Mouse (Mus musculus): ENCODE measurements around the gene Ntm. TPM values are rescaled to one million over a fixed set of nuclear protein-coding genes. Genes with fewer than 3 reads are reported as not detected.
A peak's percentile ranks its signal among the peaks of the same experiment; 100 is the strongest.

Ntm gene
- total and polyA plus RNA-seq, 3 experiments: 1.6 to 1.9 (median 1.8) TPM

GRCm38 (mm10) chr9:29393136-29393535 is 569.8 kb downstream of the Ntm start:
- WGBS: 89% methylated on average over 4 of the region's 4 CpGs
- intact Hi-C loops (cut with DNase I): no loop called here
- Histone ChIP-seq H3K9ac (ENCODE audit: low read depth, low read length) (no peak overlapping the region), H3K27me3 (ENCODE audit: control insufficient read depth, insufficient read depth, low read length) (no peaks in the 10 kb centered on the region), H3K27ac (no peak overlapping the region), H3K36me3 (ENCODE audit: control insufficient read depth, insufficient read depth, low read length) (no peaks in the 10 kb centered on the region), H3K4me1 (ENCODE audit: control insufficient read depth, insufficient read depth, low read length) (peaks cover 3% of the 10 kb centered on the region; the same call in 1 of the 2 replicates), H3K79me2 (replicated peaks; ENCODE audit: control insufficient read depth, insufficient read depth, low read length) (no peaks in the 10 kb centered on the region), H3K4me3 (no peak overlapping the region)
- TF ChIP-seq CTCF (IDR thresholded peaks at IDR 0.05): no peak
- no peak for TF ChIP-seq EP300 (IDR thresholded peaks at IDR 0.05; ENCODE audit: insufficient read depth, low read depth, low read length)
- no peak for TF ChIP-seq POLR2A (IDR thresholded peaks at IDR 0.05; ENCODE audit: insufficient read depth, low read depth, low read length)
- DNase-seq: no peak

DNA sequence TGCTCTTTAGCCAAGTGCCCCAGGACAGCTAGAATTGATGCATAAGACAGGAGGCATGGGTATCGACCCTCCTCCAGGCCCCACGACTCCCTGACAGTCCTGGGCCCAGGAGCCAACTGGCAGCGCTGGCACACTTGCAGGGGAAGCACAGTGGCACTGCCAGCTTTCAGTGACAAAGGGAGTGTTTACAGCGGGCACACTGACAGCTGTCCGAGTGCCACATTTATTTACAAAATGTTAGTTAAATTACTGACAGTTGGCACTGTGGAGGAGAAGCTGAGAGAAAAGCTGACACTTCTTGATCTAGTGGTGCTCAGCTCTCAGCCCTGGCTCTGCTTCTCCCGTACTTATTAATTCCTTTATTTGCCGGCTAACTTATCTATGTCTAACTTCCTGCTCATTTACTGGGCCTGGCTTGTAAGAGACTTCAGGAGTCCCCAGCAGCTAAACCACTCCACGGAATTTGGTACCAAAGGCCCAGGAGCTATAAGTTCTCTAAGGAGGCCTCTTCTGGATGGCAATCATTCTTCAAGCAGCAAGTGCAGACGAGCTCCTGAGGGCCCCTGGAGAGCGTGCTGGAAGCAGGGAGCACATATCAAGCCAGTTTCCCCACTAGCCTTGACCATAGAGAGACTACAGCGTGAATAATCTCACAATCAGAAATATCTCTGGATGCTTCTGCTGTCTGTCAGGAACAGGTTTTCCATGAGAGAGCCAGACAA is 572.0 kb downstream of the Ntm start:
- Histone ChIP-seq H3K4me3 (no peak overlapping the region), H3K79me2 (replicated peaks; ENCODE audit: control insufficient read depth, insufficient read depth, low read length) (no peaks in the 10 kb centered on the region), H3K9ac (ENCODE audit: low read depth, low read length) (no peak overlapping the region), H3K27ac (no peak overlapping the region; the same call in 1 of the 2 replicates), H3K27me3 (ENCODE audit: control insufficient read depth, insufficient read depth, low read length) (no peaks in the 10 kb centered on the region), H3K36me3 (ENCODE audit: control insufficient read depth, insufficient read depth, low read length) (no peaks in the 10 kb centered on the region), H3K4me1 (ENCODE audit: control insufficient read depth, insufficient read depth, low read length) (peaks cover 3% of the 10 kb centered on the region; the same call in 1 of the 2 replicates)
- 33% methylated on average over 11 of the region's 11 CpGs for WGBS
- peak in 1 of 2 experiments; percentile 32 for DNase-seq
- TF ChIP-seq EP300 (IDR thresholded peaks at IDR 0.05; ENCODE audit: insufficient read depth, low read depth, low read length) (no peak), POLR2A (IDR thresholded peaks at IDR 0.05; ENCODE audit: insufficient read depth, low read depth, low read length) (no peak), CTCF (IDR thresholded peaks at IDR 0.05) (no peak)
- intact Hi-C loops (cut with DNase I): no loop called here

DNA sequence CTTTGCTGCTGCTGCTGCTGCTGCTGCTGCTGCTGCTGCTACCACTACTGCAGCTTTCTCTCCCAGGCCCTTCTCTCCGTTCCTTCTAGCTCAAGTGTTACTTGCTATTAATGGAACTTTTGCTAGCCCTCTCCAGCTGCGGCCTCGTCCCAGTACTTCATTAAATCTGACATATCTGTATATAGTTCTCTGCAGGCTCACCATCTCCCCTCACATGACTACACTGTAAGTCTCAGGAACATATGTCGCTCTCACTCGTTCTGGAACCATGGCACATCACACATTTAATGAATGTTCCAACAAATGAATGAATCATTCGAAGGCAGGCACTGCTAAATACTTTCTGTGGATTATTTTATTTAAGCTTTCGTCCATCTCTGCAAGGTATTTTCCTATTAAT is 573.7 kb downstream of the Ntm start:
- no peaks in the 10 kb centered on the region for H3K36me3 ChIP-seq (ENCODE audit: control insufficient read depth, insufficient read depth, low read length)
- intact Hi-C loops (cut with DNase I): no loop called here
- TF ChIP-seq CTCF (IDR thresholded peaks at IDR 0.05) (no peak), POLR2A (IDR thresholded peaks at IDR 0.05; ENCODE audit: insufficient read depth, low read depth, low read length) (no peak), EP300 (IDR thresholded peaks at IDR 0.05; ENCODE audit: insufficient read depth, low read depth, low read length) (no peak)
- H3K9ac ChIP-seq (ENCODE audit: low read depth, low read length): no peak overlapping the region
- no peak overlapping the region for H3K4me3 ChIP-seq
- WGBS: 77% methylated on average over 7 of the region's 7 CpGs
- H3K4me1 ChIP-seq (ENCODE audit: control insufficient read depth, insufficient read depth, low read length): peaks cover 3% of the 10 kb centered on the region; the same call in 1 of the 2 replicates
- no peaks in the 10 kb centered on the region for H3K27me3 ChIP-seq (ENCODE audit: control insufficient read depth, insufficient read depth, low read length)
- no peak for DNase-seq
- no peak overlapping the region for H3K27ac ChIP-seq
- no peaks in the 10 kb centered on the region for H3K79me2 ChIP-seq (replicated peaks; ENCODE audit: control insufficient read depth, insufficient read depth, low read length)

DNA sequence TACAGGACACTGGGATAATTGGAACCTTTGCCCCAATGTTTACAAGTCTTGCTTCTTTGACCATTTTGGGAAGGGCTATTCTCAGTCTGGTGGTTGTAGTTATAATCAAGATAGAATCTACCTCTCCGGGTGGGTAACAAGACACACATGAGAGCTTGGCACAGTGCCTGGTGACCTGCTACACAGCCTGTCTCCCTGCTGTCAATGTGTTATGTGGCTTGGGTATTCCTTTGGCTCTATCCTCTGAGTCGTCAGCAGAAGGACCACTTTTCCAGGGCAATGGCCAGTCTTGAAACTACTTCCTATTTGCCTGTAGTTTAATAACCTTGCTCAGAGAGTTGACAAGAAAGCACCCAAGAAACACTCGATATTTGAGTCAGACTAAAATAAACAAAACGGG is 575.8 kb downstream of the Ntm start:
- H3K36me3 ChIP-seq (ENCODE audit: control insufficient read depth, insufficient read depth, low read length): no peaks in the 10 kb centered on the region
- TF ChIP-seq POLR2A (IDR thresholded peaks at IDR 0.05; ENCODE audit: insufficient read depth, low read depth, low read length) (no peak), CTCF (IDR thresholded peaks at IDR 0.05) (no peak), EP300 (IDR thresholded peaks at IDR 0.05; ENCODE audit: insufficient read depth, low read depth, low read length) (no peak)
- H3K4me3 ChIP-seq: no peak overlapping the region
- no peak for DNase-seq
- intact Hi-C loops (cut with DNase I): no loop called here
- H3K27me3 ChIP-seq (ENCODE audit: control insufficient read depth, insufficient read depth, low read length): no peaks in the 10 kb centered on the region
- no peak overlapping the region for H3K27ac ChIP-seq
- 60% methylated on average over 4 of the region's 4 CpGs for WGBS
- H3K79me2 ChIP-seq (replicated peaks; ENCODE audit: control insufficient read depth, insufficient read depth, low read length): no peaks in the 10 kb centered on the region
- no peak overlapping the region for H3K9ac ChIP-seq (ENCODE audit: low read depth, low read length)
- peaks cover 3% of the 10 kb centered on the region; the same call in 1 of the 2 replicates for H3K4me1 ChIP-seq (ENCODE audit: control insufficient read depth, insufficient read depth, low read length)

GRCm38 (mm10) chr9:29377172-29378002 is 585.6 kb downstream of the Ntm start:
- 86% methylated on average over 12 of the region's 12 CpGs for WGBS
- TF ChIP-seq POLR2A (IDR thresholded peaks at IDR 0.05; ENCODE audit: insufficient read depth, low read depth, low read length): no peak
- no peak for TF ChIP-seq CTCF (IDR thresholded peaks at IDR 0.05)
- no peak for TF ChIP-seq EP300 (IDR thresholded peaks at IDR 0.05; ENCODE audit: insufficient read depth, low read depth, low read length)
- intact Hi-C loops (cut with DNase I): no loop called here
- no peak for DNase-seq
- Histone ChIP-seq H3K9ac (ENCODE audit: low read depth, low read length) (no peak overlapping the region), H3K4me1 (ENCODE audit: control insufficient read depth, insufficient read depth, low read length) (no peaks in the 10 kb centered on the region), H3K4me3 (no peak overlapping the region), H3K36me3 (ENCODE audit: control insufficient read depth, insufficient read depth, low read length) (no peaks in the 10 kb centered on the region), H3K27me3 (ENCODE audit: control insufficient read depth, insufficient read depth, low read length) (no peaks in the 10 kb centered on the region), H3K27ac (no peak overlapping the region), H3K79me2 (replicated peaks; ENCODE audit: control insufficient read depth, insufficient read depth, low read length) (no peaks in the 10 kb centered on the region)

DNA sequence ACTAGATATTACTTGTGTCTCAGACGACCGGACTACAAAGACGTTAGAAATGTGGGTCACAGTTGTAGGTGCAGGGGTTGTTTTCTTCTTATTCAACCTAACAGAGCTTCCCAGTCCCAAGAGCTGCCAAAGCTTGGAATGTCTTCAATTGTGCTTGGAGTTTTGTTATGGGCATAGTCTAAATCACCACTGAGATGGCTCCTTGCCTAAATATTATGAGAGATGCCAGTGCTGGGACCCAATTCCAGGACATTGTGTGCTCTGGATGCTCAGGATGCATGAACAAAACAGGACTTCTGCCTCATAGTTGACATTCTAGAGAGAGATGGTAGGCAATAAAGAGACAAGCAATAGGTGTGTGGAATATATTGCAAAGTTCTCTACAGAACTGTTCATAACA is 591.6 kb downstream of the Ntm start:
- WGBS: 83% methylated on average over 3 of the region's 3 CpGs
- intact Hi-C loops (cut with DNase I): no loop called here
- H3K79me2 ChIP-seq (replicated peaks; ENCODE audit: control insufficient read depth, insufficient read depth, low read length): no peaks in the 10 kb centered on the region
- H3K4me3 ChIP-seq: no peak overlapping the region
- no peak for DNase-seq
- H3K27me3 ChIP-seq (ENCODE audit: control insufficient read depth, insufficient read depth, low read length): no peaks in the 10 kb centered on the region
- no peak overlapping the region for H3K27ac ChIP-seq
- no peaks in the 10 kb centered on the region for H3K4me1 ChIP-seq (ENCODE audit: control insufficient read depth, insufficient read depth, low read length)
- no peaks in the 10 kb centered on the region for H3K36me3 ChIP-seq (ENCODE audit: control insufficient read depth, insufficient read depth, low read length)
- TF ChIP-seq CTCF (IDR thresholded peaks at IDR 0.05) (no peak), EP300 (IDR thresholded peaks at IDR 0.05; ENCODE audit: insufficient read depth, low read depth, low read length) (no peak)
- no peak overlapping the region for H3K9ac ChIP-seq (ENCODE audit: low read depth, low read length)

All from heart, adult 2 months (tissue).